Mouse (Mus musculus): ENCODE data around the gene Spats2. TPM values are rescaled to one million over a fixed set of nuclear protein-coding genes. Genes with fewer than 3 reads are reported as not detected.
"Not testable (repeated sequence)": the region's sequence is repeated elsewhere in the genome, so short reads cannot be mapped to it uniquely, and the experiment has no call there.

Gene Spats2
- total RNA-seq, 2 experiments from 2014 or later = 34.4 to 36.4 TPM

- intact Hi-C loops (cut with DNase I); DNase-seq (ENCODE audit: extremely low spot score in 1 of 2, low spot score in 2 of 2): not testable (repeated sequence)
Measured at GRCm38 (mm10) chr15:99246736-99247135, 121.0 kb downstream of the Spats2 start.

GRCm38 (mm10) chr15:99248972-99249371, 123.3 kb downstream of the Spats2 start:
- intact Hi-C loops (cut with DNase I) = no loop called here
- peak; percentile 67 to 71 for DNase-seq (ENCODE audit: extremely low spot score in 1 of 2, low spot score in 2 of 2)

GRCm38 (mm10) chr15:99249938-99250337, 124.2 kb downstream of the Spats2 start:
- no peak for DNase-seq (ENCODE audit: extremely low spot score in 1 of 2, low spot score in 2 of 2)
- intact Hi-C loops (cut with DNase I) = no loop called here

- intact Hi-C loops (cut with DNase I); DNase-seq (ENCODE audit: extremely low spot score in 1 of 2, low spot score in 2 of 2): not testable (repeated sequence)
Measured at GRCm38 (mm10) chr15:99251111-99251510, 125.4 kb downstream of the Spats2 start.

GRCm38 (mm10) chr15:99251626-99252380, 126.1 kb downstream of the Spats2 start, which contains the start of gene Mcrs1:
TSS of gene Mcrs1 (minus strand) at chr15:99251961.
- intact Hi-C loops (cut with DNase I) = no loop called here
- peak; percentile 98 for DNase-seq (ENCODE audit: extremely low spot score in 1 of 2, low spot score in 2 of 2)

- intact Hi-C loops (cut with DNase I) = no loop called here
- peak in 1 of 2 experiments; percentile 80 for DNase-seq (ENCODE audit: extremely low spot score in 1 of 2, low spot score in 2 of 2)
Measured at GRCm38 (mm10) chr15:99252381-99253174, 126.9 kb downstream of the Spats2 start.

- intact Hi-C loops (cut with DNase I); DNase-seq (ENCODE audit: extremely low spot score in 1 of 2, low spot score in 2 of 2): not testable (repeated sequence)
Measured at GRCm38 (mm10) chr15:99253175-99253479, 127.4 kb downstream of the Spats2 start.

GRCm38 (mm10) chr15:99253772-99254171, 128.1 kb downstream of the Spats2 start:
- intact Hi-C loops (cut with DNase I) = no loop called here
- no peak for DNase-seq (ENCODE audit: extremely low spot score in 1 of 2, low spot score in 2 of 2)

- DNase-seq (ENCODE audit: extremely low spot score in 1 of 2, low spot score in 2 of 2) = no peak
- intact Hi-C loops (cut with DNase I) = no loop called here
Measured at GRCm38 (mm10) chr15:99254477-99255005, 128.8 kb downstream of the Spats2 start.

- intact Hi-C loops (cut with DNase I) = no loop called here
Measured at GRCm38 (mm10) chr15:99255241-99255749, 129.6 kb downstream of the Spats2 start.

GRCm38 (mm10) chr15:99259167-99259729, 133.5 kb downstream of the Spats2 start:
- intact Hi-C loops (cut with DNase I) = no loop called here
- DNase-seq (ENCODE audit: extremely low spot score in 1 of 2, low spot score in 2 of 2) = no peak

More at GRCm38 (mm10) chr15:99255241-99255749, 129.6 kb downstream of the Spats2 start:
- DNase-seq (ENCODE audit: extremely low spot score in 1 of 2, low spot score in 2 of 2) = no peak

- DNase-seq (ENCODE audit: extremely low spot score in 1 of 2, low spot score in 2 of 2) = peak; percentile 46 to 80
- intact Hi-C loops (cut with DNase I) = no loop called here
Measured at GRCm38 (mm10) chr15:99259730-99260252, 134.1 kb downstream of the Spats2 start.

GRCm38 (mm10) chr15:99262702-99263101, 137.0 kb downstream of the Spats2 start:
- intact Hi-C loops (cut with DNase I) = no loop called here
- no peak for DNase-seq (ENCODE audit: extremely low spot score in 1 of 2, low spot score in 2 of 2)

Small RNA genes within 50 kb of the gene (microRNA-seq; reads per million reads assigned to microRNA genes)
- not detected for gene Mir6960

Other genes starting within 250 kb of the Spats2 start
- 10 to 100 TPM; 11.2 to 14.1 TPM for gene Rhebl1, start 231.4 kb upstream of the Spats2 start, total RNA-seq (2021)
- under 1 TPM; 0.16 to 0.47 TPM for gene Dhh, start 227.4 kb upstream of the Spats2 start, total RNA-seq (2021)
- gene Lmbr1l, start 207.7 kb upstream of the Spats2 start, total RNA-seq (2021) = 10 to 100 TPM; 15.4 to 21.6 TPM
- gene Tuba1b, start 191.4 kb upstream of the Spats2 start, total RNA-seq (2021) = 1,000 to 10,000 TPM in 1 of 2 experiments, 100 to 1,000 TPM in 1; 986 to 1,032 TPM
- not detected for gene Gm49450, start 172.4 kb upstream of the Spats2 start, total RNA-seq (2021)
- 1,000 to 10,000 TPM; 4,375 to 4,691 TPM for gene Tuba1a, start 172.2 kb upstream of the Spats2 start, total RNA-seq (2021)
- 100 to 1,000 TPM; 255 to 292 TPM for gene Tuba1c, start 96.0 kb upstream of the Spats2 start, total RNA-seq (2021)
- 1 to 10 TPM; 5.5 to 5.9 TPM for gene Prph, start 70.7 kb upstream of the Spats2 start, total RNA-seq (2021)
- 1 to 10 TPM; 1.4 to 2.2 TPM for gene Troap, start 51.3 kb upstream of the Spats2 start, total RNA-seq (2021)
- not detected for gene C1ql4, start 38.1 kb upstream of the Spats2 start, total RNA-seq (2021)
- not detected for gene Dnajc22, start 32.7 kb upstream of the Spats2 start, total RNA-seq (2021)
- 100 to 1,000 TPM; 132 to 134 TPM for gene Kcnh3, start 98.9 kb downstream of the Spats2 start, total RNA-seq (2021)
- gene Mcrs1, start 126.0 kb downstream of the Spats2 start, total RNA-seq (2021) = 100 to 1,000 TPM; 116 to 127 TPM
- 100 to 1,000 TPM; 101 to 105 TPM for gene Prpf40b, start 169.2 kb downstream of the Spats2 start, total RNA-seq (2021)
- 1 to 10 TPM; 1.4 to 1.5 TPM for gene Fam186b, start 170.0 kb downstream of the Spats2 start, total RNA-seq (2021)
- gene Fmnl3, start 244.6 kb downstream of the Spats2 start, total RNA-seq (2021) = 10 to 100 TPM; 12.6 to 14.1 TPM

All from left cerebral cortex, postnatal 10 days (tissue).